Mouse (Mus musculus) spleen, postnatal 0 days (tissue): ENCODE measurements around the gene Lima1. TPM values are rescaled to one million over a fixed set of nuclear protein-coding genes. Genes with fewer than 3 reads are reported as not detected.

ENCODE experiments used
- polyA plus RNA-seq: library from polyadenylated mRNA; unstranded; fragments of >200 nt; fragmentation: Nextera tagmentation; extraction: Ambion mirVana; gene quantifications from 2 replicates; pipeline ENCODE4 v1.2.1, GENCODE M21; 2015

Lima1 gene
- polyA plus RNA-seq, result 8.8 and 11.4 TPM in 2 replicates

DNA sequence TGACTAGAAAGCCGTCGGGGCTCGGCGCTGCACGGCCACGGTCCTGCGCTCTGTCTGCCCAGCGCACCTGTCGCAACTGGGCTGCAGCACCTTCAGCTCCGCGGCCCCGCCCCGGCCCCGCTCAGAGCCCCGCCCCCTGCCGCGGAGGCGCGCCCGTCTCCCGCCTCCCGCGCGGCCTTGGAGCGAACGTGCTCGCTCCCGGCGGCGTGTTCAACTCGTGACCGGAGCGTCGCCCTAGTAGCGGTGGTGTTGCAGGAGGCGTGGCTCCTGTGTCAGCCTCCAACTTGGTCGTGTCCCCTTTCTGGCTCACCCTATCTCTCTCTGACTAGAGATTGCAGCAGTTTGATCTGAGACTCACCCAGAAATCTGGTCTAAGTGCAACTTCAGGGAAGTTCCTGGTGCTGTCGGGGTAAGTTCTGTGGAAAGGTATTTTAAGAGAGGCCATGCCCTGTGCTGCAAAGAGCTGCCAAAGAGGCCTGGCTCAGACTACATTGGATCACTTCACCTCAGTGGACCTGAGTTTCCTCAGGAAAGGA, at the start of gene Lima1:
Gene Lima1, minus strand, starts transcription at position 123 of the 536 bp plus-strand sequence.

DNA sequence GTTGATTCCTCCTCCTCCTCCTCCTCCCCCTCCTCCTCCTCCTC, 102.6 kb downstream of the Lima1 start, which contains the start of gene Cers5:
Gene Cers5, minus strand, starts transcription at position 5 of the 44 bp plus-strand sequence.

Other genes starting within 250 kb of the Lima1 start
- gene Racgap1, start 223.8 kb downstream of the Lima1 start, polyA plus RNA-seq, result 70.4 and 74.5 TPM in 2 replicates
- 0.25 and 0.52 TPM in 2 replicates for gene Asic1, start 205.1 kb downstream of the Lima1 start, polyA plus RNA-seq
- 11.6 and 14.5 TPM in 2 replicates for gene Smarcd1, start 173.3 kb downstream of the Lima1 start, polyA plus RNA-seq
- gene Gm17349, start 170.0 kb downstream of the Lima1 start, polyA plus RNA-seq, result not detected in 2 replicates
- 0.19 and 0.33 TPM in 2 replicates for gene Gpd1, start 157.9 kb downstream of the Lima1 start, polyA plus RNA-seq
- 115 and 136 TPM in 2 replicates for gene Cox14, start 149.8 kb downstream of the Lima1 start, polyA plus RNA-seq
- gene Cers5, start 102.6 kb downstream of the Lima1 start, polyA plus RNA-seq, result 15.5 and 20.6 TPM in 2 replicates
- not detected in 2 replicates for gene Fam186a, start 91.6 kb upstream of the Lima1 start, polyA plus RNA-seq
- gene Larp4, start 94.6 kb upstream of the Lima1 start, polyA plus RNA-seq, result 17.3 and 19.3 TPM in 2 replicates
- 4.3 and 6.2 TPM in 2 replicates for gene Dip2b, start 163.2 kb upstream of the Lima1 start, polyA plus RNA-seq